Mouse (Mus musculus): ENCODE measurements around the gene C730034F03Rik. TPM values are rescaled to one million over a fixed set of nuclear protein-coding genes. Genes with fewer than 3 reads are reported as not detected.
A peak's percentile ranks its signal among the peaks of the same experiment; 100 is the strongest.

The C730034F03Rik gene
- polyA plus RNA-seq, 1 experiment from 2014 or later, result 4.6 TPM

GRCm38 (mm10) chr15:89404831-89405623 is 24.4 kb upstream of the C730034F03Rik start:
- Histone ChIP-seq H3K9me3 (ENCODE audit: control insufficient read depth, low read length) (peaks cover 11% of the 10 kb centered on the region), H3K4me3 (replicated peaks; ENCODE audit: low read depth, low read length) (no peak overlapping the region), H3K4me1 (ENCODE audit: control insufficient read depth, insufficient read depth, low read length) (no peaks in the 10 kb centered on the region), H3K27ac (replicated peaks; ENCODE audit: low read depth, low read length) (no peak overlapping the region), H3K4me2 (ENCODE audit: low read length) (no peak overlapping the region), H3K27me3 (ENCODE audit: control insufficient read depth, insufficient read depth, low read length) (no peaks in the 10 kb centered on the region), H3K36me3 (ENCODE audit: control insufficient read depth, insufficient read depth, low read length) (no peaks in the 10 kb centered on the region), H3K9ac (replicated peaks; ENCODE audit: low read length) (no peak overlapping the region)
- WGBS, result 87% methylated on average over 10 of the region's 10 CpGs
- DNase-seq, result no peak
- ATAC-seq (ENCODE audit: low FRiP score, low TSS enrichment), result no peak

GRCm38 (mm10) chr15:89406691-89407090 is 22.7 kb upstream of the C730034F03Rik start:
- Histone ChIP-seq H3K4me1 (ENCODE audit: control insufficient read depth, insufficient read depth, low read length) (no peaks in the 10 kb centered on the region), H3K4me3 (replicated peaks; ENCODE audit: low read depth, low read length) (no peak overlapping the region), H3K9ac (replicated peaks; ENCODE audit: low read length) (no peak overlapping the region), H3K27ac (replicated peaks; ENCODE audit: low read depth, low read length) (no peak overlapping the region), H3K9me3 (ENCODE audit: control insufficient read depth, low read length) (peaks cover 11% of the 10 kb centered on the region), H3K36me3 (ENCODE audit: control insufficient read depth, insufficient read depth, low read length) (no peaks in the 10 kb centered on the region), H3K27me3 (ENCODE audit: control insufficient read depth, insufficient read depth, low read length) (no peaks in the 10 kb centered on the region), H3K4me2 (ENCODE audit: low read length) (no peak overlapping the region)
- DNase-seq (no peak), ATAC-seq (ENCODE audit: low FRiP score, low TSS enrichment) (no peak)

GRCm38 (mm10) chr15:89410118-89410517 is 19.3 kb upstream of the C730034F03Rik start, which contains the start of gene Syce3:
Gene Syce3, minus strand, starts transcription at chr15:89410503.
- H3K9me3 ChIP-seq (ENCODE audit: control insufficient read depth, low read length), result peaks cover 11% of the 10 kb centered on the region
- no peak within 1 kb of the TSS for H3K4me2 ChIP-seq (ENCODE audit: low read length)
- H3K9ac ChIP-seq (replicated peaks; ENCODE audit: low read length), result no peak within 1 kb of the TSS
- H3K4me1 ChIP-seq (ENCODE audit: control insufficient read depth, insufficient read depth, low read length), result no peaks in the 10 kb centered on the region
- no peak within 1 kb of the TSS for H3K27ac ChIP-seq (replicated peaks; ENCODE audit: low read depth, low read length)
- H3K36me3 ChIP-seq (ENCODE audit: control insufficient read depth, insufficient read depth, low read length), result no peaks in the 10 kb centered on the region
- DNase-seq, result no peak
- H3K4me3 ChIP-seq (replicated peaks; ENCODE audit: low read depth, low read length), result no peak within 1 kb of the TSS
- 88% methylated on average over 24 of the region's 24 CpGs for WGBS
- no peaks in the 10 kb centered on the region for H3K27me3 ChIP-seq (ENCODE audit: control insufficient read depth, insufficient read depth, low read length)
- no peak for ATAC-seq (ENCODE audit: low FRiP score, low TSS enrichment)

GRCm38 (mm10) chr15:89415282-89415681 is 14.1 kb upstream of the C730034F03Rik start:
- Histone ChIP-seq H3K9me3 (ENCODE audit: control insufficient read depth, low read length) (no peaks in the 10 kb centered on the region), H3K27ac (replicated peaks; ENCODE audit: low read depth, low read length) (no peak overlapping the region), H3K4me1 (ENCODE audit: control insufficient read depth, insufficient read depth, low read length) (no peaks in the 10 kb centered on the region), H3K4me3 (replicated peaks; ENCODE audit: low read depth, low read length) (no peak overlapping the region), H3K27me3 (ENCODE audit: control insufficient read depth, insufficient read depth, low read length) (no peaks in the 10 kb centered on the region), H3K4me2 (ENCODE audit: low read length) (no peak overlapping the region), H3K36me3 (ENCODE audit: control insufficient read depth, insufficient read depth, low read length) (peaks cover 37% of the 10 kb centered on the region), H3K9ac (replicated peaks; ENCODE audit: low read length) (no peak overlapping the region)
- WGBS, result 89% methylated on average over 8 of the region's 8 CpGs
- DNase-seq, result no peak
- no peak for ATAC-seq (ENCODE audit: low FRiP score, low TSS enrichment)

DNA sequence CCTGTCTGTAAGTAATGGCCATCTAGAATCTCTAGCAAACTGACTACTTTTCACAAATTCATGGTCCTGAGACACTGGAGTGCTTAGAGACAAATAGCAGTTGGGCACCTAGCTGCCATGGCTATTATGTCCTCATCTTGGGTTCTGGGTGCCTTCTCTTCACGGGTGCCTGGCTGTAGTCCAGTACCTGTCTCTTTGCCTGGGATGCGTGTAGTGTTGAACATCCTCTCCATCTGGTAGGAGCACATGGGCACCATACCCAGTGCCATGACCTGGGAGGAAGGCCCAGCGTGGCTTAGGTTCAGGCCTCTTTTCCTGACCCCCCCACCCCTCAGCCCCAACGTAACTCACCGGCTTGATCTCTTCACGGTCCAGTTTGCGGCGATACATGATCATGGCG is 7.5 kb upstream of the C730034F03Rik start:
- Histone ChIP-seq H3K27ac (replicated peaks; ENCODE audit: low read depth, low read length) (no peak overlapping the region), H3K4me2 (ENCODE audit: low read length) (no peak overlapping the region), H3K4me1 (ENCODE audit: control insufficient read depth, insufficient read depth, low read length) (no peaks in the 10 kb centered on the region), H3K9me3 (ENCODE audit: control insufficient read depth, low read length) (no peaks in the 10 kb centered on the region), H3K36me3 (ENCODE audit: control insufficient read depth, insufficient read depth, low read length) (peaks cover 59% of the 10 kb centered on the region), H3K4me3 (replicated peaks; ENCODE audit: low read depth, low read length) (no peak overlapping the region), H3K9ac (replicated peaks; ENCODE audit: low read length) (no peak overlapping the region), H3K27me3 (ENCODE audit: control insufficient read depth, insufficient read depth, low read length) (no peaks in the 10 kb centered on the region)
- 94% methylated on average over 9 of the region's 9 CpGs for WGBS
- no peak for ATAC-seq (ENCODE audit: low FRiP score, low TSS enrichment)
- no peak for DNase-seq

GRCm38 (mm10) chr15:89424621-89425020 is 4.8 kb upstream of the C730034F03Rik start:
- ATAC-seq (ENCODE audit: low FRiP score, low TSS enrichment), result no peak
- DNase-seq, result peak; percentile 2
- no peak overlapping the region for H3K4me3 ChIP-seq (replicated peaks; ENCODE audit: low read depth, low read length)
- H3K4me1 ChIP-seq (ENCODE audit: control insufficient read depth, insufficient read depth, low read length), result peaks cover 7% of the 10 kb centered on the region; the same call in 1 of the 2 replicates
- H3K36me3 ChIP-seq (ENCODE audit: control insufficient read depth, insufficient read depth, low read length), result peaks cover 45% of the 10 kb centered on the region
- no peaks in the 10 kb centered on the region for H3K27me3 ChIP-seq (ENCODE audit: control insufficient read depth, insufficient read depth, low read length)
- H3K4me2 ChIP-seq (ENCODE audit: low read length), result no peak overlapping the region
- WGBS, result 88% methylated on average over 8 of the region's 8 CpGs
- H3K9ac ChIP-seq (replicated peaks; ENCODE audit: low read length), result no peak overlapping the region
- H3K27ac ChIP-seq (replicated peaks; ENCODE audit: low read depth, low read length), result no peak overlapping the region
- H3K9me3 ChIP-seq (ENCODE audit: control insufficient read depth, low read length), result no peaks in the 10 kb centered on the region

GRCm38 (mm10) chr15:89425711-89426121 is 3.7 kb upstream of the C730034F03Rik start, which contains the start of gene Cpt1b:
Gene Cpt1b, minus strand, starts transcription at chr15:89425863.
- Histone ChIP-seq H3K36me3 (ENCODE audit: control insufficient read depth, insufficient read depth, low read length) (peaks cover 34% of the 10 kb centered on the region), H3K4me1 (ENCODE audit: control insufficient read depth, insufficient read depth, low read length) (peaks cover 7% of the 10 kb centered on the region; the same call in 1 of the 2 replicates), H3K27ac (replicated peaks; ENCODE audit: low read depth, low read length) (no peak within 1 kb of the TSS), H3K27me3 (ENCODE audit: control insufficient read depth, insufficient read depth, low read length) (no peaks in the 10 kb centered on the region), H3K9ac (replicated peaks; ENCODE audit: low read length) (no peak within 1 kb of the TSS), H3K9me3 (ENCODE audit: control insufficient read depth, low read length) (no peaks in the 10 kb centered on the region), H3K4me2 (ENCODE audit: low read length) (no peak within 1 kb of the TSS), H3K4me3 (replicated peaks; ENCODE audit: low read depth, low read length) (no peak within 1 kb of the TSS)
- ATAC-seq (ENCODE audit: low FRiP score, low TSS enrichment), result no peak
- 37% methylated on average over 6 of the region's 6 CpGs for WGBS
- DNase-seq, result no peak

DNA sequence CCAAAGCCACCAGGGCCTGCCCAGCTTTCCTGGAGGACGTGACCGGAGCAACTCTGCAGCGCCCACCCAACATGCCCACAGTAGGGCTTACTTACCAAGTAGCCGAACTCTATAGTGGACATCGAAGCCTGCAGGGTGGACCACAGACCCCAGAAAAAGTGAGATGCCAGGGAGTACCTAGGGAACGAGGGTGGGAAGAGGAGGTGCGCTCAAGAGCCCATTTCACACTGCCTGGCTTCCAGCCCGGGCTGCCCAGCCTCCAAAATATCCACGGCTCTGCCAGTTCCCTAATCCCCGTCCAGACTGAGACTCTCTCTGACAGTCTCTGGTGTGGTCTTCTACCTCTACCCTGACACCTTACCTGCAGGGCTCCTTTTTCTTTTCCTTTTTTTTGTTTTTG is 2.7 kb upstream of the C730034F03Rik start:
- Histone ChIP-seq H3K4me3 (replicated peaks; ENCODE audit: low read depth, low read length) (no peak overlapping the region), H3K9me3 (ENCODE audit: control insufficient read depth, low read length) (no peaks in the 10 kb centered on the region), H3K4me1 (ENCODE audit: control insufficient read depth, insufficient read depth, low read length) (peaks cover 7% of the 10 kb centered on the region; the same call in 1 of the 2 replicates), H3K36me3 (ENCODE audit: control insufficient read depth, insufficient read depth, low read length) (peaks cover 34% of the 10 kb centered on the region), H3K27me3 (ENCODE audit: control insufficient read depth, insufficient read depth, low read length) (no peaks in the 10 kb centered on the region), H3K9ac (replicated peaks; ENCODE audit: low read length) (no peak overlapping the region), H3K4me2 (ENCODE audit: low read length) (no peak overlapping the region), H3K27ac (replicated peaks; ENCODE audit: low read depth, low read length) (no peak overlapping the region)
- no peak for DNase-seq
- 91% methylated on average over 10 of the region's 10 CpGs for WGBS
- ATAC-seq (ENCODE audit: low FRiP score, low TSS enrichment), result no peak
